Mouse (Mus musculus): ENCODE measurements around the gene Mxd3.

- TF ChIP-seq USF1 (IDR thresholded peaks at IDR 0.05; ENCODE audit: low read depth), result no peak
- no peak for TF ChIP-seq CEBPB (IDR thresholded peaks at IDR 0.05; ENCODE audit: low read depth)
These were observed 52.4 kb downstream of the Mxd3 start for GRCm38 (mm10) chr13:55277203-55277602.
